Mouse (Mus musculus) brain, embryonic 18.5 days (tissue): ENCODE results near the gene Fam214b.
A peak's percentile ranks its signal among the peaks of the same experiment; 100 is the strongest.

Source experiments
- DNase-seq: peaks from one replicate; pipeline ENCODE4 v3.0.0-alpha.2; 2012; ENCODE audit warnings: low read depth, low spot score

Fam214b gene

DNA sequence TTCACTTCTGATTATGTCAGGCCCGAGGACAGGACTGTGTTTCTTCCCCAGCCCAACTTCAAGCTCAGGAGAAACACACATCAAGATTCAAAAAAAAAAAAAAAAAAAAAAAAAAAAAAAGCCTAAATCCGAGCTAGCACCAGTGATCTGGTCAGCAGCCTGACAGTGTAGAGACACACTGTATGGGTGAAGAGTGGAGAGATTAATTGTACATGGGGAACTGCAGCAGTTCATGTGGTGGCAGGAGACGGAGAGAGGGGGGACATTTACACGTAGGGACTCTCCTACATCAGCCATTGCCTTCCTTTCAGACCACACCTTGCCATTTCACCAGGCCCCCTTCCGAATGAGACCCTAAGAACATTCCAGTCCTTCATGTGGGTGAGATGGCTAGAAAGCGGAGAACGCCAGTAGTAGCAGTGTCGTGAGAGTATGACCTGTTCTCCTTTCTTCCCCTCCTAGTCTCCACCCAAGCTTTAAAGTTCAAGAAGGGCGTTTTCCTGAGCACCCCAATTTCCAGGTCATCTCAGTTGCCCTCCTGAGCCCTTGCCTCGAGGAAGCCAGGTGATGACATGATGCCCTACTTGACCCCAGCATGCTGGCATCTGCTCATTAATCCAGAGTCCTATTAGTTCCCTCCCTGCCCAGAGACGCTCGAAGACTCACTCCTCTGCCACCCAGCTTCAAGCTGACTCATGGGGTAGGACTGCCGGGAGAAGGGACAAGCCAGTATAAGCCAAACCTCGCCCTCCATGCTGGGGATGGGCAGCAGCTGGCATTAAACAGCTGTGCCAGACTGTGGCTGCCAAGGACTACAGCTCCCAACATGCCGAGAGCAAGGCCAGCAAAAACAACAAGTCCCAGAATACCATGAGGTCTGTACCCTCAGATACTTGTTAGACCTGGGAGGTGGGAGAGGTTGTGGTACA is 7.2 kb downstream of the Fam214b start:
- DNase-seq = no peak

DNA sequence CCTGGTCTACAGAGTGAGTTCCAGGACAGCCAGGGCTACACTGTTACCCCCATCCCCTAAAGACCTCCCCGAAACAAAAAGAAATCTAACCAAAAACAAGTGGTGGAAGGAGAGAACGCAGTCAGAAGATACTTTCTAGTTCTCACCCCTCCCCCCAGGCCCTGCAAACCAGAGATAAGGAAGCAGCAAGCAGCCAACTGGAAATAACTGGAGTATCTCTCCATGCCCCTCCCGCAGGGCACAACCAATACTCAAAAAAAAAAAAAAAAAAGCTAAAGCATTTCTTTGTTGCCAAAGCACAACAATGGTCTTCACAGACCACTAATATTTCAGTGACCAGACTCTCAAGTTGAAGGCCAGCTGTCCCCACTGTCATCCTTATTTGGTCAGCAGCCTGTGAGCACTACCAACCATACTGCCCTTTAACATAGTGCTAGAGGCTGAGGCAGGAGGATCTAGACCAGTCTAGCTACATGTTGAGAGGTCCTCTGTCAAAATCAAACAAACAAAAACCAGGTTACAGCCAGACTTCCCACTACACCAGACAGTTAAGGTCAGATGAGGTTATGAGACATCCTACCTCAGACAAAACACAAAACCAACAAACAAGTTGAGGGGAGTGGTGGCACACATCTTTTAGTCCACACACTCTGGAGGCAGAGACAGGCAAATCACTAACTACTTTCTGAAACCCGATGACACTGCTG is 8.0 kb downstream of the Fam214b start:
- no peak for DNase-seq

DNA sequence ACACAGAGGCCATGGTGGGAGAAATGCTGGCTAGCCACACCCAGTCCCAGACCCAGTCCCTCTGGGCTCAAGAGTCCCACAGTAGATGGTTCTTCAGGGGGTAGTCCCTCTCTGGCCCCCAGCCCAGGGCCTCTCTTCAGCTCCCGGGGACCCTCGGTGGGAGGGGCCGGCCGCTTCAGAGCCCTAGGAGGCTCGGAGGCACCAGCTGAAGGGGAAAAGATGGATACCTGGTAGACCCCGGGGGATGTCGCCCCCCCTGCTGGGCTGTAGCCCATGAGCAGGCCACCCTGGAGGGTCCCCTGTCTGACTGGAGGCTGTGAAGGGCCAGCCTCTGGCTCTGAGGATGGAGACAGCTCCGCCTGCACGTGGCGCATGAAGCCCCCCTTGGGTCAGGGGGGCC is 9.7 kb downstream of the Fam214b start:
- no peak for DNase-seq

DNA sequence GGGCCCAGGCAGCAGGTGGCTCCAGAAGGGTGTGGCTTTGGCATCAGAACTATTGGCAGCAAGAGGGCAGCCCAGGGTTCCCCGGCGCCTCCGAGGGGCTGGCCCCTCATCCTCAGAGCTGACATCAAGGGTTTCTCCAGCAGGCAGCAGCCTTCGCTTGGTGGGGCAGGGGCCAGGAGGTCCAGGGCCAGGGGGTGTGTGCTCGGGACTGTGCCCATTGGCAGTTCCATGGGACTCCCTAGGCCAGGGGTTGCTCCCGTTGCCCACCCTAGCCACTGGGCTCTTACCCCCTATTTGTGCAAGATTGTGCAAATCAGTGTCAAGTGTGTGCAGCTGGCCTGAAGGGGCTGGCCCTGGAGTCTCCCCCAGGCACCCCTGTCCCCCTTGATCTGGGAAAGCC is 10.2 kb downstream of the Fam214b start:
- no peak for DNase-seq

DNA sequence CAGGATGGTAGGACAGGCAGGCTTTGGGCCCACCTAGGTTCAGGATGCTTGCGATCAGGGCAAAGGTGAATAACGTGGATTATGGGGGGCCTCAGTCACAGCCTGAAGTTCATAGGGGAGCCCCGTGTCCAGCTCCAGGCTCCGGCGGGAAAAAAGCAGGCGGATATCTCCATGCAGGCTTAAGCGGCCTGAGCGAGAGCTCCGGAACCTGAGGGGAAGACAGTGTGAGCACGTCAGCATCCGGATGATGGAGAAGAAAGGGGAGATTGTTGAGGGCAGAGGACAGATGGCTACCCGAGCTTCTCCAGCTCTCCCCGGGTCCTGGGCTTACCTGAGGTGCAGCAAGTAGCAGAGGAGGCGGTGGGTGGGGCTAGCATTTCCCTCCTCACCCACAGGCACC is 12.5 kb downstream of the Fam214b start:
- DNase-seq = no peak

DNA sequence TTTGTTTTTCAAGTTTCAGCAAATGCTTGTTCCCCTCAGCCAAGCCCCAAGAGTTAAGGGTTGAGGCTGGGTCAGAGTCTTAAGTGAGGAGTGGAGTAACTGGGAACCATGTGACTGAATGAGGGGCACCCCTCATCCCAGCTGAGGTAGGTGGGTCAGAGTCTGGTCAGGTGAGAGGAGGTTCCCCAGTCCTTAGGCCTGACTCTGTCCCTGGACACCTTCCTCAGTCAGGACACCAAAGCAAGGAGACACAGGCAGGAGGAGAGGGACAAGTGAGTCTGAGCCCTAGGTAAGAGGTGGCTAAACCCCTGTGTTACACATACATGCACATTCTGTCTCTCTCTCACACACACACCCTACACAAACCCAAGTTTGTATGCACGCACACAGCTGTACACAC is 13.5 kb downstream of the Fam214b start:
- DNase-seq = no peak

DNA sequence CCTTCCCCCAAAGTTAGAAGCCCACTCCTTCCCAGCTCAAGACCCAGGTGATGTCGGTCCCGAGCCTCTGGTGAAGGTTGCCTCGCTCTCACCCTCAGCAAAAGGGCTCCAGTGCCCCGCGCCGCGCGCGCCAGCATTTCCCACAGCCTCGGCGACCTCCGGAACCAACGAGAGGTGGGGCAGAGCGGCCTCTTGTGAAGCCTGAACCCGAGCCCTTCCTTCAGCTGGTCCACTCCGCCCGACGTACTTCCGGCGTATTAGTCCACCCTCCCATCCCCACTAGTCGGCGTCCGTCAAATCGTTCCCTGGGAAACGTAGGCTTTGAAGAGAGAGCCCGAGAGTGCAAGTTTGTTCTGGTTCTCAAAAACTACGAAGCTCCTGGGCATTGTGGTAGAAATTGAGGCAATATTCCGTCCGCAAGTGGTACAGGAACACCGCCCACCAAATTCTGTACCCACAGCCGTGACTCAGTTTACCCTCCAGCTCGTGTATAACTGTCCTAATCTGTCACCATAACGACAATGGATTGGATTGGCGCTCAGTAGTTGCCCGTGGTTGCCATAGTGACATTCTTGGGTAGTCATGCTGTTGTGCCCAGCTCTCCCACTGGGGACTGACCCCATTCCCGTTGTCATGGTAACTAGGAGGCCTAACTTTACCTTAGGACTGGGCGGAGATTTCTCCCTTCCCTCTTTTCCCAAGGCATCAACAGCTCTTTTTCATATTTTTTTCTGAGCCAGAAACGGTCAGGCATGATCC is 14.6 kb downstream of the Fam214b start, which contains the start of gene Stoml2:
Gene Stoml2 (minus strand): TSS at position 474 of the 759 bp plus-strand sequence.
- peak; percentile 93 for DNase-seq

DNA sequence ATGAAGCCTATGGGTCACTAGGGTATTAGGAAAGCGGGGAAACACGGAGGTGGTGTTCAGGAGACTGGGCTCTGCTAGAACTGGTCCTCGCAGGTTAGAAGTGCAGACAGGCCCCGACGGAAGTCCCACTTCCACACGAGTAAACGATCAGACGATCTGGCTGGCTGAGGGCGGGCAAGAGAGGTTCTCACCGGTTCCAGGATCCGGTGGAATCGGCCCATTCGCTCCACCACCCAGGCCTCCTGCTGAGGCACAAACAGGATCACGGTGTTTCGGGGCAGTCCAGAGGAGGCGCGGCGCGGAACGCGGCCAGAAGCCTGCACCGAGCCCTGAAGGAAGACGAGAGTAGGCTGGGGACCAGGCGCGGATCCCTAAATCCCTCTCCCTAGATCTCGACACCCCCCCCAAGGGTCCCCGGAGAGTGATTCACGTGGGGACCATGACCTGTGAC is 15.2 kb downstream of the Fam214b start:
- DNase-seq = no peak

DNA sequence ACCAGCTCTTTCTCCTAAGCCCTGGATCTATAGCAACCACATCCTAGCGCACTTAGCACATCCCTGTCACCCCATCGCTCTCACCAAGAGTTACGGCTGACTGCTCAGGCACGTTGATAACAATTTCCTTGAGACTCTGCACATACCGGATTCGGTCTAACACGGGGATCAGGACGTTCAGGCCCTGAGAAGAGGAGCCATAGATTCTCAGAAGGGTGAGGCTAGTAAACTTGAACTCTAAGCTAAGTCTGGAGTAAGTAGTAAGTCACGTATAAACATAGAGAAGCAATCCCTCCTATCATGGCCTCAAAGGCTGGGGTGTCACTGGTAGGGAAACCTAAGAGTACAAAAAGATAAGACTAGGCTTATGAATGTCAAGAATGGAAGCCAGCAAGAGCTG is 15.7 kb downstream of the Fam214b start:
- DNase-seq = no peak

DNA sequence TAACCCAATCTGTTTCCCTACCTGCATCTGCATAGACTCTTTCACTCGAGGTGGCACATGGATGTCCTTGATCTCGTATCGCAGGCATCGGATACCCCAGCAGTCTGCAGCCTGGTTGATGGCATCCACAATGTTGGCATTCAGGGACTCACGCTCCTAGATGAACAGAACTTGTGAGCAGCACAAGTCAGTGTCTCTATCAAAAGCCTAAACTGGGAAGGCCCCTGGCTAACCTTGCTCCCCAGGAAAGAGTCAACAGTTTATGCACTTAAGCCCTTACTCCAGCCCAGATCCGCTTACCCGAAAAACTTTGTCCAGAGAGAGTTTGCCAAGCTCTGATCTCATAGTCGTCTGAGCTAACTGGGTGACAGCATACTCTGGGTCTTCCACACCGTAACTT is 16.3 kb downstream of the Fam214b start:
- no peak for DNase-seq

DNA sequence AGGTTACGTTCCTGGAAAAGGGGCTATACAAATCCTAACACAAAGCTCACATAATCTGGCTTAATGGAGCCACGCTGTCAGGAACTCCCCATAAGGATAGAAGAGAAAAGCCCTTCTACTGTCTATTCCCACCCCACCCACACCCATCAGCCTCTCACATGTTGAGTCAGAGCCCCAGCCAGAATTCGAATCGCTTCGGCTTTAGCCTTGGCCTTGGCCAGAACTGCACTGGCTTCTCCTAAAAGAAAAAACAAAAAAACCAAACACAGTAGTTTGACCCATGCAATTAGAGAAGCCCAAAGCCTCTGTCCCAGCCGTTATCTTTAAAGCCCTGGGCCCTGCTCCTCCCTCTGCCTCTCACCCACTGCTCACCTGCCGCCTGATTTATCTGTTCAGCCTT is 16.9 kb downstream of the Fam214b start:
- no peak for DNase-seq

DNA sequence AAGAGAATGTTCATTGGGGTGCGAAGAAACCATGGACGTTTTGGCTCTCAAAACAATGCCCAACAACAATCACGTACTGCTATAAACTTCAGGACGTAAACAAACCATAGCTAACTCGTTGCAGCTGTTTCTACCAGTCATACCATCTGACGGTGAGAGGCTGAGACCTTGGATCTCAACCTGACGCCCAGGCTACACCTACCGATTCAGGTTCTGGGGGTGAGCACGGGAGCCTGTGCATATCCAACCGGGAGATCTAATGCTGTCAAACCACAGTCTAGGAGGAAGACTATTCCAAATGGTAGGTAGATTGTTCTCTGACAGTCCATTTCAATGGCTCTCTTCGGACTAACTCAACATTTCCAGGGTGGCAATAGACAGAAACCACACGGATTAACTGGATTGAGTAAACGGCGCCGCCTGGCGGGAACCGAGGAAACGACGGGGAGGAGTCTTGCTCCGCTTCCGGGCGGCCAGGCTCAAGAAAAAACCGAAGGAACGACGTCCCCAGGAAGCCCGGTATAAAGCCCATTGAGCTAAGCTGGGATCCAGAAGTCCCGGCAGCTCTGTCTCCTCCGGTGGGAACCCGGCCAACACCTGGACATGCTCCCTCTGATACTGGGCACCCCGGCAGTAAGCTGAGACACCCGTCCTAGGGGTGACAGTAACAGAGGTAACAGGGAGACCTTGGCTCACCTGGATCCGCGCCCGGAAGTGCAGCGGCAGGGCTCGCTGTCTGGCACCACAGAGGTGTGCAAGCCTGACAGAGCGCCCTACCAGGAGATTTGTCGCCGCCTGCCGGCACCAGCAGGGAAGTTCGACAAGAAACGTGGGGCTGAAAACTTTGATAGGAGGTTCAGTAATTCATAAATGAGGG is 20.7 kb downstream of the Fam214b start, which contains the start of gene Pigo:
Gene Pigo (minus strand): TSS at position 736 of the 877 bp plus-strand sequence.
- peak; percentile 86 for DNase-seq

DNA sequence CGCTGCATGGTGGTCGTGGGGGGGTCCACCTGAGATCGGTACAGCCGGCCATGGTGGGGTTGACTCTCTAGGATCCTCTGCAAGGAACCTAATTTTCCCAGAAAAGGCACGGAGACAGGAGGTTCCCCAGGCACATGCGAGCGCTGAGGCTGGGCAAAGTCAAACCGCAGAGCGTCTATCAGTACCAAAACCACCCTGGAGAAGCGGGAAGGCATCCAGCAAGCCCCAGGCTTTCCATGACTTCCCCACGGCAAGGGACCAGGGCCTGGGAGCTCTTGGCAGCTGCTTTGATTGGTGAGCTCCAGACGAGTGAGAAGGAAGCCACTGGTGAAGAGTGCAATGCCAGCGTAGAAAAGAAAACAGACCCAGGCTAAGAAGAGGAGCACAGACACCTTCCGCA is 21.3 kb downstream of the Fam214b start:
- DNase-seq = no peak

DNA sequence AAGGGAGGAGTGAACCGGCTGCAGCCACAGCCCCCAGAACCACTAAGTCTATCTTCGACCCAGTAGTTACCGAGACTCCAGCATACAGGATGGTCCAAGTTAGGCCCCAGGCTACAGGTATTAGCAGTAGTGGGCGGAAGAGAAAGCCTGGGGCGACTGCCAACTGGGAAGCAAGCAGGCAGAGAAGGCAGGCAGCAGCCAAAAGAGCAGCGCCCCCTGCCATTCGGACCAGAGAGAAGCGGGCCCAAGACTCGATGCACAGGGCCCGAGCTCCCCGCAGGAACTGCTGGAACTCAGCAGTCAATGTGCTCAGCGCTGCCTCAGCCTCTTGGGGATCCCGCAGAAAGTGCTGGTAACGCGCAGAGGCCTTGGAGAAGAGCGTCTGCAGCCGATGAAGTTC is 24.7 kb downstream of the Fam214b start:
- DNase-seq = no peak

DNA sequence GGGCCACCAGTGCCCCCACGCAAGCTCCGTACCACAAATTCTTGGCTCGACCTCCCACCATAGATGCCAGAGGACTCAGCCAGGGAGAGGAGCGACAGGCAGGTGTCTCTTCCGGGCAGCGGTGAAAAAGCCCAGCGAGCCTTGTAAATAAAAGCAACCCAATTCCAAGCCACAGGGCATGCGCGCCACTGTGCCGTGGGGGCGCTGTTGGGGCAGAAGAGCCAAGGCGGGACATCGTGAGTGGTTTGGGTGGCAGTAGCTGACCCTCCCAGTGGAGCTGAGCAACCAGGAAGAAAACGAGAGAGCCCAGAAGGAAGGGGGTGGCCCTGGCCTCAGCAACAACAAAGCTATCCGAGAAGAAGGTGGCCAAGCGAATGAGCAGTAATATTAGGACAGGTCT is 25.1 kb downstream of the Fam214b start:
- no peak for DNase-seq

DNA sequence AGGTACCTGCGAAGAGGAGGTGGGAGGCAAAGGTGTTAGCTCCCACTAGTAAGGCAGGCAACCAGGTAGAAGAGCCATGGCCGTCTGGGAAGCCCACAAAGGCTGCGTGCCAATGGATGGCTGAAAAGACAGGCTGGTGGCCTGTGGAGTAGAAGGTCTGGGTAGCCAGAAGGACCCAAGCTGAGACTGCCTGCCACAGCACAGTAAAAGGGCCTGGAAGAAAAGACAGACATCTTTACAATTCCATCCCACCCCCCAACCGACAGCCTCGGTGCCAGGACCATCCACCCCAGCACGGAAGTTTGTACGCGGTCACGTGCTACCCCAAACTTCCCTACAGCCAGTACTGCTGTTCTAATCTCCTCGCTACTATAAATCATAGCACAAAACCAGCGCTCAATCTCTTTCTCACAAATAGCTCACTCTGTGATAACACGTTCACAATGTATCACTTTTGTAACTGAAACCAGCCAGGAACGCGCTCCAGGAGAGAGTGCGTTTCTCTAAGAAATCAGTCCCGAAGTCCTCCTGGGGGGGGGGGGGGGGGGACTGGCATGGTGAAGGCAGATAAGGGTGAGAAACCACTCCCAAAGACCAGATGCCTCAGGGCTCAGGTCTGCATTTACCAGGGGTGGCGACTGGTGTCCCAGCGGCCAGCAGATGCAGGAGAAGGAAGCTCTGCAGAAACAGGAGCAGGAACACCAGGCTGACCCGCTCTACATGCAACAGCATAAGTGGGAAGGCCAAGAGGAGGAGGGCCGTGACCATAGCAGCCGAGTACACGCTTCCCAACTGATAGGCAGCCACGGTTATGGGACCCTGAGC is 26.2 kb downstream of the Fam214b start:
- no peak for DNase-seq

DNA sequence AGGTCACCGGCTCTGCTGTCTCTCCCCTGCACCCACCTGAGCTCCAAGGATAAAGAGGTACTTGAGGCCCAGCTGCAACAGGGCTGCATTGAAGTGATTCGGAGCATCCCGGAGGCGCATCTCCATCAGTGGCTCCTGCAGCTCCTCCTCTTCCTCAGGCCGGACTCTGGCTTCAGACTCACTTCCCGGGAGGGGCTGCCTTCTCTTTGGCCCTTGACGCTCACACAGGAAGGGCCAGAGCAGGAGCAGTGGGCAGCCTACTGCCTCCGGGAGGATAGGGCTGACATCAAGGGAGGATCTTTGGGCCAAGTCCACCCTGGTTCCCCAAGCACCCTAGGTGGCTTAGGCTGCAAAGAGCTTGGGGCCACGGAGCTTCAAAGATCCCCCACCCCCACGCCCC is 26.8 kb downstream of the Fam214b start:
- DNase-seq = no peak

DNA sequence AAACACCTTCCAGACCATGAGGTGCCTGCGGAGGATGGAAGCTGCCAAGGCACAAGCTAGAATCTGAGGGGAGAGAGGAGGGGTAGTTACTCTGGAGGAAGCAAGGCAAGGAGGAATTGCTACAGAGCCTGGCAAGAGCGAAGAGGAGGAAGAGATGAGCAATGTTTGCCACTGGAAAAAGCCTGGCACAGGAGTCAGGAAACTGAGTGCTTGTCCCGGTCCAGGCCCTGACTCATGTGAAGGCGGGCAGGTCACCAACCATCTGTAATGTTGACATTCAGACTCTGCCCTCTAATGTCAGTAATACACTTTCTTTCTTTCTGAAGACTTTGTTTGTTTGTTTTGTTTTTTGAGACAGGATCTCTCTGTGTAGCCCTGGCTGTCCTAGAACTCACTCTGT is 27.9 kb downstream of the Fam214b start:
- DNase-seq = no peak

DNA sequence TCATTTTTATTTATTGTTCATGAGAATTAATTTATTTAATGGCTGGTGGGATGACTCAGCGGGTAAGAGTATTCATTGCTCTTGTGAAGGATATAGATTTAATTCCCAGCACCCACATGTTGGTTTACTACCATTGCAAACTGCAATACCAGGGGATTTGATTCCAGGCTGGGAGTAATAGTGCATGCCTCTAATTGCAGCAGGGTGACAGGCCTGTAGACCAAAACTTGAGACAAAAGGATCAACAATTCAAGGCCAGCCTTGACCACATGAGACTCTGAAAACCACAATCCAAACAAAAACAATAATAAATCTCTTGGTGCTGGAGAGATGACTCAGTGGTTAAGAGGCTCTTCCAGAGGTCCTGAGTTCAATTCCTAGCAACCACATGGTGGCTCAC is 33.9 kb downstream of the Fam214b start:
- no peak for DNase-seq
